ENCODE assay signal across 9 mouse cellular contexts in genomic region chr7:80641497-80641896, GRCm38 (mm10). TPM values are rescaled to one million over a fixed set of nuclear protein-coding genes. Genes with fewer than 3 reads are reported as not detected.
DNase-seq lines count a peak whose midpoint lies in the region; TF ChIP-seq lines count a peak whose summit lies in the region.
"Had no signal": no experiment of that assay in that cellular context is flagged by ENCODE, and none has a peak within 500 bp of the region (broad histone marks: within the 10 kb centered on the region; RNA-seq: fewer than 3 reads in every experiment).

No protein-coding gene starts in this region.

- H3K27ac ChIP-seq in cerebellum, adult 2 months (ENCODE audit: insufficient read depth, low read length), result 0 out of 2 replicates have a peak overlapping the region, but pooled peaks have one; percentile 10
- H3K27ac ChIP-seq in spleen, adult 2 months (ENCODE audit: insufficient read depth, low read length), result peak overlapping the region; percentile 79

- H3K4me3 ChIP-seq in cerebellum, adult 2 months (replicated peaks; ENCODE audit: insufficient read depth, low read depth, low read length), result no peak overlapping the region
- no peak overlapping the region for H3K4me3 ChIP-seq in spleen, adult 2 months (ENCODE audit: extremely low read depth, insufficient read depth, insufficient read length)
- H3K4me3 ChIP-seq: embryonic facial prominence, embryonic 15.5 days had no signal

- peaks cover 70% of the 10 kb centered on the region for H3K4me1 ChIP-seq in cerebellum, adult 2 months (ENCODE audit: control insufficient read depth, insufficient read depth, low read length)
- H3K4me1 ChIP-seq in spleen, adult 2 months (ENCODE audit: control insufficient read depth, insufficient read depth, insufficient read length), result peaks cover 50% of the 10 kb centered on the region; the same call in 1 of the 2 replicates

- no peak for TF ChIP-seq POLR2A in cerebellum, adult 2 months (IDR thresholded peaks at IDR 0.05; ENCODE audit: borderline replicate concordance, insufficient read depth, low read length)
- no peak for TF ChIP-seq POLR2A in spleen, adult 2 months (IDR thresholded peaks at IDR 0.05; ENCODE audit: low read depth, low read length)

- no peak for TF ChIP-seq CTCF in cerebellum, adult 2 months (IDR thresholded peaks at IDR 0.05; ENCODE audit: borderline replicate concordance, insufficient read depth, low read depth, low read length)
- TF ChIP-seq CTCF in spleen, adult 2 months (IDR thresholded peaks at IDR 0.05; ENCODE audit: extremely low read depth, insufficient read depth, insufficient read length, insufficient replicate concordance), result no peak

- 21% methylated on average over 4 of the region's 4 CpGs for WGBS in cerebellum, adult 2 months
- 15% methylated on average over 4 of the region's 4 CpGs for WGBS in spleen, adult 2 months

- no peak for DNase-seq in cerebellum, adult 2 months
- no peak for DNase-seq in cerebellum, postnatal 36 days
- peak in 1 of 2 experiments; percentile 41 for DNase-seq in spleen, adult 2 months (ENCODE audit: low read depth in 1 of 2, low spot score in 2 of 2)
- DNase-seq in spleen, adult 12 weeks (ENCODE audit: low spot score), result no peak
- DNase-seq in kidney, postnatal 25 days, result peak; percentile 62 to 77
- DNase-seq in splenic B cell, adult 2 months (ENCODE audit: low read depth, low spot score), result peak; percentile 63
- no peak for DNase-seq in right cerebral cortex, adult 2 months (ENCODE audit: low spot score in 2 of 2)
- DNase-seq in testis, postnatal 14 days (ENCODE audit: low spot score), result no peak

- H3K36me3 ChIP-seq in spleen, adult 2 months (ENCODE audit: control insufficient read depth, insufficient read depth, low read length), result no peaks in the 10 kb centered on the region
- H3K36me3 ChIP-seq in splenic B cell, adult 2 months (ENCODE audit: control insufficient read depth, insufficient read depth, low read length, poor library complexity, severe bottlenecking), result no peaks in the 10 kb centered on the region
- H3K36me3 ChIP-seq: embryonic facial prominence, embryonic 15.5 days had no signal

- H3K27me3 ChIP-seq in cerebellum, adult 2 months (ENCODE audit: control insufficient read depth, insufficient read depth, low read length), result no peaks in the 10 kb centered on the region
- H3K27me3 ChIP-seq in spleen, adult 2 months (ENCODE audit: control insufficient read depth, insufficient read depth, low read length), result no peaks in the 10 kb centered on the region
- H3K27me3 ChIP-seq in splenic B cell, adult 2 months (ENCODE audit: control insufficient read depth, insufficient read depth, low read length, poor library complexity, severe bottlenecking), result no peaks in the 10 kb centered on the region
- H3K27me3 ChIP-seq: embryonic facial prominence, embryonic 15.5 days had no signal

RNA-seq across cellular contexts. Expression of gene Crtc3, which starts 47.2 kb away (rescaled TPM):
- polyA plus RNA-seq in cerebellum, adult 2 months (2012; rRNA removed), result 21.7 and 24.8 TPM in 2 replicates
- 19.1 and 21.3 TPM in 2 replicates for polyA plus RNA-seq in spleen, adult 2 months (2012; rRNA removed)

Comparison
In these comparisons a context has a peak if more than half of its experiments do, and no peak if none do; other contexts are left out.
1. DNase-seq: peak in kidney, postnatal 25 days (2 of 2) and splenic B cell, adult 2 months (single experiment); none in cerebellum, adult 2 months (0 of 2), cerebellum, postnatal 36 days (0 of 2), spleen, adult 12 weeks (single experiment), right cerebral cortex, adult 2 months (0 of 2) and testis, postnatal 14 days (single experiment).